Mouse (Mus musculus): ENCODE data around the gene Magi1.

The Magi1 gene

DNA sequence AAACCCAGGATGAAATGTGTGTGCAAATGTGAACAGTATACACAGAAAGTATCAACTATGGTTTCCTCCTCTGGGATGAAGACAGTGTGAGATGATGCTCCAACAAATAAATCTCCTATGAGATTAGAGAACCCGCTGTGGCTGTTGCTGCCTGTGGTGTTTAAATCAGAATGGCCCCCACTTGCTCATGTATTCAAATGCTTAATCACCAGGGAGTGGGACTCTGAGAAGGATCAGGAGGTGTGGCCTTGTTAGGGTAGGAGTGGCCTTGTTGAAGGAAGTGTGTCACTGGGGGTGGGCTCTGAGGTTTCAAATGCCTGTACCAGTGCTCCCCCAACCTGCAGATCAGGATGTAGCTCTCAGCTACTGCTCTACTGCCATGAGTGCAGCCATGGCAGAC, 410.2 kb downstream of the Magi1 start:
- DNase-seq = no peak

DNA sequence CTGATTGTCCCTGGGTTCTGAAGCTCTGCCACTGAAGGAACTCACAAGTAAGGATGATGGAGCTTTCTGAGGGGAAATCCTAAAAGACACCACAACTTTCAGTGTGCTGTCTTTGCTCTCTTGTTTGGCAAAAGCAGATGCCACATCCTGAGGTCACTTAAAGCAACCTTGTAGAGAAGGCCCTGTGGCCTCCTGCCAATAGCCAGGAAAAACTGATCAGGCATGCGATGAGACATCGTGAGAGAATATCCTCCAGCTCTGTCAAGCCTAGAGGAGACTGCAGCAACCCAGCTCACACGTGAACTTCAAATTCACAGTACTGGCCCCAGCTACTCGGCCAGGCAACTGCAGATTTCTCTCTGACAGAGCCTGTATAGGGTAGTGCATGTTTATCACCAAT, 412.2 kb downstream of the Magi1 start:
- no peak for DNase-seq

GRCm38 (mm10) chr6:93870023-93870422, 413.7 kb downstream of the Magi1 start:
- DNase-seq = no peak

DNA sequence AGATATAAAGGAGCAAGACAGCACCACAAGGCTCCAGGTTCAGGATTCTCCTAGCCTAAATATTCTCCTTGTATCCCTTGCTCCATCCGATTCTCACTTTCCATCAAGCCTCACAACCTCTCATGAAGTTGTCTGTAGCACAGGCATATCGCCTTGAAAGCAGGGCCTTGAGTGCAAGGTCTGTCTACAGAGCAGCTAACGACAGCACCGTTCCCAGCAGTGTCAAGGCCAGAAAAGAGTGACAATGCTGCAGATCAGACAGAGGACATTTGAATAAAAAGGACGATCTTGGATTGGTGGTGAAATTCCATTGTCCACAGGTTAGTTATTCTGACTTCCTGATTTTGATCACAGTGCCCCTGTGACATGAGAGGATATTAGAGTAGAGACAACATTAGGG, 421.5 kb downstream of the Magi1 start:
- DNase-seq = no peak

DNA sequence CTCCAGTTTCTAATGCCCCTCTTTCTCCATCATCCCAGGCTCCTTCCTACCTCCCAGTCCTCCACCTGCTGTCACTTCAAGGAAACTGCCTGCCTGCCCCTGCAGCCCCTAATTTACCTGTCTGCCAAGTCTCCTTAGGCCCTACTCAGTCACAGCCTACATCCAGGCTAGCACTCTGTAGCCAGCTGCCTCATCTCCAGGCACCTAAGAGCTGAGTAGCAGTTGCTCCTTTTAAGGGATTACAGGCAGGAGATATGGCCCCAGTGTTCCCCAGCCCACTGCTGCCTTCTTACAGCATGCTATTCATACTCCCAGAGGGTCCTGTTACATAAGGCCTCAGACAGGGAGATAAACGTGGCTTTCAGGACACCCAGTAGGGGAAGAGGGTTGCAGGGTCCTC, 426.9 kb downstream of the Magi1 start:
- DNase-seq = no peak

DNA sequence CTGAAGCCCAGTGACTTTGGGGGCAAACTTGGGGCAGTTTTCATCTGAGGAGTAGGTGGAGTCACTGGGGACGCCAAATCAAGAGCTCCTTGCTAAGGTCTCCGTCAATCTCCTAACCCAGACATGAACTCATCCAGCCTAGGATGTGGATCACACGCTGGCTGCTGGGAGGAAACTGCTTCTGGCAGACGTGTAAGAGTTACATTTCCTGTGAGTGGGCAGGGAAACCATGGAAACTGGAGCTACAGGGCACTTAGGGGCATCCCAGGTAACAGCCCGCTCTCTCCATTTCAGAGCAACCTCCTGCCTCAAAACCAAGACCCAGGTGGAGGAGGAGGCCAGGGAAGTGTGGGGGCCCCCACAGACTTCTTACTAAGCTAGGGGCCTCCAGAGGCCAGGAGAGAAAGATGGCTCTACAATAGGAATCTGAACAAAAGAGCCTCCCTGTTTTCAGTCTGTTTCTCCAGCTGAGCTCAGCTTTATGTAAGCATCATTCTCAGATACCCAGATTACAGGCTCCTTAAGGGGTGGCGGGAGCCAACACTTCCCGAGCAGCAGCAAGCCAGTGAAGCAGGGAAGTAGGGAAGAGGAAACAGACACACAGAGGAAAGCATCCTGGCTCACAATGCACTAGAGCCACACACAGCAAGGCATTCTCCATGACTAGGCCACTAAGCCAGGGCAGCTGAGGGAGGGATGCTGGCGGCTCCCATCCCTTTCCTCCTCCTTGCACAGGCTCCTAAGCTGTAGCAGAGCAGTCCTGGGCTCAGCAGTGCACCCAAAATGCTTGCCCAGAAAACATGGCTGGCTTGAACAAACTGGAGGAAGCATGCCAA, 427.7 kb downstream of the Magi1 start:
- no peak for DNase-seq

GRCm38 (mm10) chr6:93848942-93849790, 434.6 kb downstream of the Magi1 start:
- DNase-seq = no peak

DNA sequence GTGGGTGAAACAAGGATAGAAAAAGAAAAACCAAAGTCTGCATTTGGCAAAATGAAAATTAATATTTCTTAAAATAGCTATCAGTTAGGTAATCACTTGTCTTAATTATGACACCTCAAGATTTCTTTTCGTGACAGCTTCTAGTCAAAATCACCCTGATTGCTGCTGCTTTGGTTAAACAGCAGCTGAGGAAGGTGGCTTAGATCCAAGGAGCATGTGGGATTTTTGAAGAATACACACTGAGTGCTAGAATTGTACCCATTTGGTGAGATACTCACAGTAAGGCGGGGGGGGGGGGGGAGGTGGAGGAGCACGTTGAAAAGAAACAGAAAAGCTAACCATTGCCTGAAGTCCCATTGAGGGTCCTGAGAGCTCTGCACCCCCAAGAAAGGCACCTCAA, 438.2 kb downstream of the Magi1 start:
- DNase-seq = no peak

- no peak for DNase-seq
Observed at GRCm38 (mm10) chr6:93845080-93845479, 438.6 kb downstream of the Magi1 start.

DNA sequence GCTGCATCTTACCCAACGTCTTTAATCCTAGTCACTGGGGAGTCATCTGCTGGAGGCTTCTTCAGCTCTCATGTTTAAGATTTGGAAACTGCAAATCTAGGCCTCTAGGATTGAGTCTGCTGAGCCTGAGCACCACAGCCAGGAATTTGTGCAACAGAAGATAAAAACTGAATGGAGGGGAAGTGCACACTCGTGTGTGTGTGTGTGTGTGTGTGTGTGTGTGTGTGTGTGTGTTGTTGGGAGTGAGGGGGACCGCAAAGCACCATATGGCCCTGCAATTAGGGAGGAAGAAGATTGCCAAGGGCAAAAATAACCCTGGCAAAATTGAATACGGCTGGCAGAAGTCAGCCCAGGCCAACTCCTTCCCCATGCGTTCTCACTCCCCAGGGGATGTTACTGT, 439.1 kb downstream of the Magi1 start:
- no peak for DNase-seq

GRCm38 (mm10) chr6:93838398-93838797, 445.3 kb downstream of the Magi1 start:
- no peak for DNase-seq

DNA sequence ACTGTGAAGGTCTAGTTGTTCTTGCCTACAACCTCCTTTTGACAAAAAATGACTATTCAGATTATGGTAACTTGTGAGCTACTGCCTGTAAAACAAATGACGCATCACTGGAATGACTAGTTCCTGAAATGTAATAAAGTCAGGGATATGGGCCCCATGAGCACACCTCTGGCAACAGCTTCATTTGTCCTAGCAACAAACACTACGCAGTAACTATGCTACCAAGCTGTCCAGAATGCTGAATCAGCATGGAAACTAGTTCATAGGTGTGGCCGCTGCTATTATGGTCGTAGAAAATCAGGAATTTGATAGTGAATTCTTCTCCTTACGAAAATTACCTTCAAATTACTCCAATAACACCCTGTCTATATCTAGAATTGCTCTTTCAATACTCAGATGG, 447.1 kb downstream of the Magi1 start:
- no peak for DNase-seq

DNA sequence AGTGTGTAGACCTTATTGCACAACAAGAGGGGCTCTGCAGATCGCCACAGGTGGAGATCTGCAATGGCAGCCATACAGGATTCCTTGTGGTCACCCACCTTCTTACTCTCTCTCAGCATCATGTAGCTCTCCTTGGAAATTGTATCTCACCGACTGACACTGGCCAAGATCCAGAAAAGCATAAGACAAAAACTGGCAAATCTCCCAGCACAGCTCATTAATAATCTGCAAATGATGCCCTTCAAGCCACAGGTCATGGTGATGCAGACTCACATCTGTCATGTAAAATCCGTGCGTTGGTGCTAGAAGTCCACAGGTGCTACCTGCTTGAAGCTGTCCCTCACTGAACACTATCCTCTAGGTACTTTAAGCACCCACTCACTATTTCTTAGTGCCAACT, 448.5 kb downstream of the Magi1 start:
- no peak for DNase-seq

DNA sequence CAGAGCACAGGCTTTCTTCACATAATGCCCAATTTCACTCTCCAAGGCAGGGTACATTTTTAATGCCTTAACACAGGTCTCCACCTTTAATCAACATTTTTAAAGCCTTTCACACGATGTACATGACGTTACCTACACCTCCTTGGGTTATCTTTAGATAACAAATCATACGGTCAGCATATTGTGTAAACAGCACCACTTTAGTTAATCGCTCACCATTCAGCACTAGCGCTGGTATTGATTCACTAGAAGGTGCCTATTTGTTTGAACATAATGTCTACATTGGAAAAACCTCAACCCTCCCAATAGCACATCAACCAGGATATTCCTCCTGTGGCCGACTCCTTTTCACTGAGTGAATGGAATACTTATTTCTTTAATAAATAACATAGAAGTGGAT, 455.5 kb downstream of the Magi1 start:
- no peak for DNase-seq

DNA sequence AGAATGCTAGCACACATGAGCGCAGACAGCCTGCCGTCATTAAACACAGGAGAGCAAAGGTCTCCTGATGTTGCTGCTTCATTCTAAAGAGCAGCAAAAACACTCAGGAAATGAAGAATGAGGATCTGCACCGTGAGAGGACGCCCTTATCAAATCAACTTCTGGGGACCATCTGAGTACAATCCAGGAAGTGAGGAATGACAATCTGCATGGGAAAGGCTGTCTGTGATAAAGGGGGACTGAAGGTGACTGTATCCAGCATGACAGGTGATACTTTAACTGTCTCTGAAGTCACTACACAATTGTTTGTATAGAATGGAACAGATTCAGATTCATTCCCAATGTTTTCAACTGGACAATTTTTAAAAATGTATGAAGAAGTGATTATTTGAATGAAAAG, 456.8 kb downstream of the Magi1 start:
- DNase-seq = no peak

DNA sequence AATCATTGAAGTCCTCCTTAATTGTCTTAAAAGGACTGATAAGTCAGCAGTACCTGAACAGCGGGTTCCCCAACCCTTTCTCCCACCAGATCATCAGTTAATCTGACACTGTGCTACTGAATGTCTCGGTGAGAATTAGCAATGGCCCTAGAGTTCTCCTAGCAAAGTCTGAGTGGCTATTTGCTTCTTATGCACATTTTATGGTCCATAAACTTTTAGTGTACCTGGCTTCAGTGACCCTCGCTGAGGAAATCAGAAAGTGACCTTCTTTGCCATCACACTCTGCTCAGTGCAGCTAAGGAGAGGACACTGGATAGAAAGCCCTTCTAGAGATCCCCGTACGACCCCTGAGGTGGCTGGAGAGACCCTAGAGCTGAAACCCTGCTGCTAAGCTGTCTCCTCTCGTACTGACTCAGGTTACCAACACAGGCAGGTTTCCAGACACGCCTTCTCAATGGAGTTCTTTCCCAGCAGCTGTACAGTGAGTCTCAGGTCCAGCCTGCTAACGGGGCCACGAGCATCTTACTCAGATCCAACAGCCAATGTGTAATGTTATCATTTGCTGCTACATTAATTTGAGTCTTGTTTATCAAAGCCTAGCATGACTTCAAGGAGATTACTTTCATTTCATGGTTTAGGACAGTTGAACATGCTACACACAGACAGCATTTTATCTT, 461.4 kb downstream of the Magi1 start:
- no peak for DNase-seq

- DNase-seq = no peak
Observed at GRCm38 (mm10) chr6:93821512-93821911, 462.2 kb downstream of the Magi1 start.

- DNase-seq = no peak
Observed at GRCm38 (mm10) chr6:93819888-93820287, 463.8 kb downstream of the Magi1 start.

DNA sequence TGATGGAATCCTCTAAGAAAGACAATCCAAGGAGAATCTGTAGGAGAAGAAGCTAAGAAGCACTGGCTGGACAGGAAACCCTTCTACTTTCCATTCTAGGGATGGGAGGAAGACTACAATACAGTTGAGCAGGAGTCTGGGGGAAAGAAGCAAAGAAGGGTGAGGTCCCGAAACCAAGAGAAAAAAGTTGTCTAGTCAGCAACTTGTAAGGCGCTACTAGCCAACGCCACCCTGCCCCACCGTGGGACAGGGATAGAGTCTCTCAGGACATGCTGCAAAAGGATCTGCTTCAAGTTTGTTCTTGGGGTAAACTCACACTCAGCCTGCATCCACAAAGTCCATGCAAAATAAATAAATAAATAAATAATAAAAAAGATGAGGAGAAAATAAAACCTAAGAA, 464.4 kb downstream of the Magi1 start:
- no peak for DNase-seq

DNA sequence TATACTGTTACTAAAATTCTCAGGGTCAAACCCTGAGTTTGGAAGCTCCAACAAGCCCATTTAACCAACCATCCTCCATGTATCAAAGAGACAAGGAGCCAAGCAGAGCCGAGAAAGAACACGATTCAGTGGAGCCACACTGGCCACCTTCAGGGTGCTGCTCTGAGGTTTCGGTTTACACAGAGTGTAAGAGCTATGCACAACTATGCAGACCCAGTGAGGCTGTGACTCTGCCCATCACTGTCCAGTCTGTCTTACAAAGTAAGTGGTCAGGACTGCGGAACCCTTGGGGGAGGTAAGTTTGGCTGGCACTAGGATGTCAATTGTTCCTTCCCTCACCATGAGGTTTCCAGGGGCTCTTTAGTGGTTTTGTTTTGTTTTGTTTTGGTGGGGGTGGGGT, 465.2 kb downstream of the Magi1 start:
- DNase-seq = no peak

- no peak for DNase-seq
Observed at GRCm38 (mm10) chr6:93805407-93805936, 478.2 kb downstream of the Magi1 start.

- DNase-seq = no peak
Observed at GRCm38 (mm10) chr6:93802390-93802789, 481.3 kb downstream of the Magi1 start.

GRCm38 (mm10) chr6:93800465-93800864, 483.3 kb downstream of the Magi1 start:
- no peak for DNase-seq
